Mouse (Mus musculus) midbrain, embryonic 16.5 days (tissue): ENCODE measurements around the gene Rnf144a. TPM values are rescaled to one million over a fixed set of nuclear protein-coding genes. Genes with fewer than 3 reads are reported as not detected.
A peak's percentile ranks its signal among the peaks of the same experiment; 100 is the strongest.

Experiments
- ATAC-seq: fragments of 200-750 bp; cut with Nextera tagmentation; 2 replicates; pipeline ENCODE4 v1.8.0; 2017; ENCODE audit warnings: moderate TSS enrichment
- H3K27ac ChIP-seq: fragments of 300-500 bp; sonication (generic); 2 replicates; pipeline ENCODE4 v1.5.1; 2014; ENCODE audit warnings: mild to moderate bottlenecking, low read length, mixed read lengths
- H3K27me3 ChIP-seq: fragments of 300-500 bp; sonication (generic); 2 replicates; pipeline ENCODE4 v1.6.1; 2014; ENCODE audit warnings: low read depth, low read length, mixed read lengths; ENCODE audit not compliant: control insufficient read depth, insufficient read depth
- H3K36me3 ChIP-seq: fragments of 300-500 bp; sonication (generic); 2 replicates; pipeline ENCODE4 v1.6.1; 2014; ENCODE audit warnings: mild to moderate bottlenecking, low read length, moderate library complexity, mixed read lengths; ENCODE audit not compliant: control insufficient read depth, insufficient read depth
- H3K4me1 ChIP-seq: fragments of 300-500 bp; sonication (generic); 2 replicates; pipeline ENCODE4 v1.6.1; 2014; ENCODE audit warnings: mild to moderate bottlenecking, low read length, mixed read lengths; ENCODE audit not compliant: control insufficient read depth, insufficient read depth
- H3K4me2 ChIP-seq: fragments of 300-500 bp; sonication (generic); 2 replicates; pipeline ENCODE4 v1.6.1; 2014; ENCODE audit warnings: mild to moderate bottlenecking, low read length, mixed read lengths
- H3K4me3 ChIP-seq: fragments of 300-500 bp; sonication (generic); 2 replicates; pipeline ENCODE4 v1.5.1; 2014; ENCODE audit warnings: low read depth, mild to moderate bottlenecking, low read length, moderate library complexity, mixed read lengths
- H3K9ac ChIP-seq: fragments of 300-500 bp; sonication (generic); 2 replicates; pipeline ENCODE4 v1.6.1; 2014; ENCODE audit warnings: low read depth, low read length, mixed read lengths
- H3K9me3 ChIP-seq: fragments of 300-500 bp; sonication (generic); replicated peaks from 2 replicates; pipeline ENCODE4 v1.6.1; 2014; ENCODE audit warnings: mild to moderate bottlenecking, low read length, mixed read lengths; ENCODE audit not compliant: control insufficient read depth, poor library complexity, severe bottlenecking
- WGBS: fragments of 180-500 bp; shearing (Covaris S2); extraction: QIAGEN DNeasy Blood & Tissue Kit; methylation state at CpG from one replicate; pipeline ENCODE4 v1.1.7; 2014; 5-methylcytosine and 5-hydroxymethylcytosine counted together
- polyA plus RNA-seq: library from polyadenylated mRNA; unstranded; fragments of >200 nt; fragmentation: Nextera tagmentation; extraction: Ambion mirVana; gene quantifications from 2 replicates; pipeline ENCODE4 v1.2.1, GENCODE M21; 2015

Gene Rnf144a
- polyA plus RNA-seq, 1 experiment from 2014 or later, result 25.7 TPM

- no peaks in the 10 kb centered on the region for H3K4me1 ChIP-seq
- no peaks in the 10 kb centered on the region for H3K36me3 ChIP-seq
- ATAC-seq, result no peak
- H3K27me3 ChIP-seq, result no peaks in the 10 kb centered on the region
- H3K4me3 ChIP-seq, result no peak overlapping the region
- no peak overlapping the region for H3K9ac ChIP-seq
- 95% methylated on average over 2 of the region's 2 CpGs for WGBS
- no peak overlapping the region for H3K27ac ChIP-seq
- H3K4me2 ChIP-seq, result no peak overlapping the region
- H3K9me3 ChIP-seq, result no peaks in the 10 kb centered on the region
These were observed 47.7 kb downstream of the Rnf144a start for GRCm38 (mm10) chr12:26367361-26367760.

- no peak overlapping the region for H3K27ac ChIP-seq
- no peaks in the 10 kb centered on the region for H3K27me3 ChIP-seq
- H3K4me3 ChIP-seq, result no peak overlapping the region
- H3K4me1 ChIP-seq, result no peaks in the 10 kb centered on the region; the same call in 1 of the 2 replicates
- H3K9ac ChIP-seq, result no peak overlapping the region
- WGBS, result 85% methylated on average over 4 of the region's 4 CpGs
- no peaks in the 10 kb centered on the region for H3K9me3 ChIP-seq
- no peaks in the 10 kb centered on the region for H3K36me3 ChIP-seq
- H3K4me2 ChIP-seq, result no peak overlapping the region
- ATAC-seq, result no peak
These were observed 48.7 kb downstream of the Rnf144a start for GRCm38 (mm10) chr12:26366372-26366771.

- Histone ChIP-seq H3K4me2 (no peak overlapping the region), H3K27ac (no peak overlapping the region), H3K27me3 (no peaks in the 10 kb centered on the region), H3K9me3 (no peaks in the 10 kb centered on the region), H3K4me1 (no peaks in the 10 kb centered on the region; the same call in 1 of the 2 replicates), H3K9ac (no peak overlapping the region), H3K36me3 (no peaks in the 10 kb centered on the region), H3K4me3 (no peak overlapping the region)
- WGBS, result 97% methylated on average over 3 of the region's 3 CpGs
- no peak for ATAC-seq
These were observed 49.3 kb downstream of the Rnf144a start for GRCm38 (mm10) chr12:26365531-26366315.

GRCm38 (mm10) chr12:26364822-26365221, 50.2 kb downstream of the Rnf144a start:
- ATAC-seq, result no peak
- Histone ChIP-seq H3K9me3 (no peaks in the 10 kb centered on the region), H3K36me3 (no peaks in the 10 kb centered on the region), H3K9ac (no peak overlapping the region), H3K4me1 (peaks cover 2% of the 10 kb centered on the region), H3K27me3 (no peaks in the 10 kb centered on the region), H3K27ac (no peak overlapping the region), H3K4me3 (no peak overlapping the region), H3K4me2 (no peak overlapping the region)
- WGBS, result 89% methylated on average over 5 of the region's 5 CpGs

- Histone ChIP-seq H3K36me3 (no peaks in the 10 kb centered on the region), H3K4me1 (peaks cover 8% of the 10 kb centered on the region), H3K27ac (0 out of 2 replicates have a peak overlapping the region, but pooled peaks have one; percentile 2), H3K27me3 (no peaks in the 10 kb centered on the region), H3K9me3 (no peaks in the 10 kb centered on the region), H3K4me2 (no peak overlapping the region), H3K9ac (no peak overlapping the region), H3K4me3 (no peak overlapping the region)
- no peak for ATAC-seq
- 49% methylated on average over 10 of the region's 10 CpGs for WGBS
These were observed 54.0 kb downstream of the Rnf144a start for GRCm38 (mm10) chr12:26360946-26361523.

GRCm38 (mm10) chr12:26359817-26360216, 55.2 kb downstream of the Rnf144a start:
- no peaks in the 10 kb centered on the region for H3K36me3 ChIP-seq
- H3K4me1 ChIP-seq, result peaks cover 8% of the 10 kb centered on the region
- ATAC-seq, result no peak
- no peak overlapping the region for H3K9ac ChIP-seq
- no peak overlapping the region for H3K27ac ChIP-seq
- no peaks in the 10 kb centered on the region for H3K9me3 ChIP-seq
- H3K27me3 ChIP-seq, result no peaks in the 10 kb centered on the region
- WGBS, result 86% methylated on average over 5 of the region's 5 CpGs
- H3K4me2 ChIP-seq, result no peak overlapping the region
- H3K4me3 ChIP-seq, result no peak overlapping the region

- Histone ChIP-seq H3K4me2 (no peak overlapping the region), H3K4me1 (peaks cover 8% of the 10 kb centered on the region), H3K9ac (no peak overlapping the region), H3K27me3 (no peaks in the 10 kb centered on the region), H3K9me3 (no peaks in the 10 kb centered on the region), H3K36me3 (no peaks in the 10 kb centered on the region), H3K27ac (no peak overlapping the region), H3K4me3 (no peak overlapping the region)
- 94% methylated on average over 2 of the region's 2 CpGs for WGBS
- no peak for ATAC-seq
These were observed 55.8 kb downstream of the Rnf144a start for GRCm38 (mm10) chr12:26359241-26359640.

GRCm38 (mm10) chr12:26357246-26357645, 57.8 kb downstream of the Rnf144a start:
- Histone ChIP-seq H3K27ac (peak overlapping the region; percentile 40; the same call in 1 of the 2 replicates), H3K4me3 (no peak overlapping the region), H3K4me2 (no peak overlapping the region), H3K36me3 (no peaks in the 10 kb centered on the region), H3K9me3 (no peaks in the 10 kb centered on the region), H3K27me3 (no peaks in the 10 kb centered on the region), H3K9ac (no peak overlapping the region), H3K4me1 (peaks cover 8% of the 10 kb centered on the region)
- 88% methylated on average over 4 of the region's 4 CpGs for WGBS
- no peak for ATAC-seq

GRCm38 (mm10) chr12:26356191-26356590, 58.9 kb downstream of the Rnf144a start:
- WGBS, result 90% methylated on average over 7 of the region's 7 CpGs
- H3K36me3 ChIP-seq, result no peaks in the 10 kb centered on the region
- no peak for ATAC-seq
- H3K27ac ChIP-seq, result no peak overlapping the region
- H3K4me3 ChIP-seq, result no peak overlapping the region
- H3K27me3 ChIP-seq, result no peaks in the 10 kb centered on the region
- H3K4me2 ChIP-seq, result no peak overlapping the region
- peaks cover 9% of the 10 kb centered on the region for H3K4me1 ChIP-seq
- H3K9ac ChIP-seq, result no peak overlapping the region
- H3K9me3 ChIP-seq, result no peaks in the 10 kb centered on the region
